Mouse (Mus musculus) liver, embryonic 15.5 days (tissue): ENCODE data around the gene Mdga1. TPM values are rescaled to one million over a fixed set of nuclear protein-coding genes. Genes with fewer than 3 reads are reported as not detected.
A peak's percentile ranks its signal among the peaks of the same experiment; 100 is the strongest.

Experiments
- ATAC-seq: fragments of 200-750 bp; cut with Nextera tagmentation; 2 replicates; pipeline ENCODE4 v1.8.0; 2017; ENCODE audit warnings: moderate number of reproducible peaks, mild to moderate bottlenecking, moderate library complexity; ENCODE audit not compliant: insufficient read depth
- H3K27ac ChIP-seq: fragments of 300-500 bp; sonication (generic); replicated peaks from 2 replicates; pipeline ENCODE4 v1.5.1; 2015; ENCODE audit warnings: mild to moderate bottlenecking, inconsistent platforms
- H3K27me3 ChIP-seq: fragments of 300-500 bp; sonication (generic); 2 replicates; pipeline ENCODE4 v1.6.1; 2015; ENCODE audit warnings: mild to moderate bottlenecking, inconsistent platforms
- H3K36me3 ChIP-seq: fragments of 300-500 bp; sonication (generic); replicated peaks from 2 replicates; pipeline ENCODE4 v1.6.1; 2015; ENCODE audit warnings: moderate library complexity, mild to moderate bottlenecking, inconsistent platforms
- H3K4me1 ChIP-seq: fragments of 300-500 bp; sonication (generic); replicated peaks from 2 replicates; pipeline ENCODE4 v1.6.1; 2015; ENCODE audit warnings: inconsistent platforms
- H3K4me2 ChIP-seq: fragments of 300-500 bp; sonication (generic); 2 replicates; pipeline ENCODE4 v1.6.1; 2015; ENCODE audit warnings: moderate library complexity, mild to moderate bottlenecking, inconsistent platforms
- H3K4me3 ChIP-seq: fragments of 300-500 bp; sonication (generic); replicated peaks from 2 replicates; pipeline ENCODE4 v1.5.1; 2015; ENCODE audit warnings: mild to moderate bottlenecking, inconsistent platforms
- H3K9ac ChIP-seq: fragments of 300-500 bp; sonication (generic); 2 replicates; pipeline ENCODE4 v1.6.1; 2015; ENCODE audit warnings: moderate library complexity, mild to moderate bottlenecking, inconsistent platforms
- H3K9me3 ChIP-seq: fragments of 300-500 bp; sonication (generic); replicated peaks from 2 replicates; pipeline ENCODE4 v1.6.1; 2016; ENCODE audit warnings: inconsistent platforms
- WGBS: fragments of 180-500 bp; shearing (Covaris S2); methylation state at CpG from one replicate; pipeline ENCODE4 v1.1.7; 2015; ENCODE audit warnings: mixed read lengths; ENCODE audit not compliant: insufficient replicate concordance; 5-methylcytosine and 5-hydroxymethylcytosine counted together
- polyA plus RNA-seq: library from polyadenylated mRNA; unstranded; fragments of >200 nt; fragmentation: Nextera tagmentation; extraction: Ambion mirVana; gene quantifications from 2 replicates; pipeline ENCODE4 v1.2.1, GENCODE M21; 2015

Gene Mdga1
- polyA plus RNA-seq, 1 experiment from 2014 or later: 1.1 TPM

DNA sequence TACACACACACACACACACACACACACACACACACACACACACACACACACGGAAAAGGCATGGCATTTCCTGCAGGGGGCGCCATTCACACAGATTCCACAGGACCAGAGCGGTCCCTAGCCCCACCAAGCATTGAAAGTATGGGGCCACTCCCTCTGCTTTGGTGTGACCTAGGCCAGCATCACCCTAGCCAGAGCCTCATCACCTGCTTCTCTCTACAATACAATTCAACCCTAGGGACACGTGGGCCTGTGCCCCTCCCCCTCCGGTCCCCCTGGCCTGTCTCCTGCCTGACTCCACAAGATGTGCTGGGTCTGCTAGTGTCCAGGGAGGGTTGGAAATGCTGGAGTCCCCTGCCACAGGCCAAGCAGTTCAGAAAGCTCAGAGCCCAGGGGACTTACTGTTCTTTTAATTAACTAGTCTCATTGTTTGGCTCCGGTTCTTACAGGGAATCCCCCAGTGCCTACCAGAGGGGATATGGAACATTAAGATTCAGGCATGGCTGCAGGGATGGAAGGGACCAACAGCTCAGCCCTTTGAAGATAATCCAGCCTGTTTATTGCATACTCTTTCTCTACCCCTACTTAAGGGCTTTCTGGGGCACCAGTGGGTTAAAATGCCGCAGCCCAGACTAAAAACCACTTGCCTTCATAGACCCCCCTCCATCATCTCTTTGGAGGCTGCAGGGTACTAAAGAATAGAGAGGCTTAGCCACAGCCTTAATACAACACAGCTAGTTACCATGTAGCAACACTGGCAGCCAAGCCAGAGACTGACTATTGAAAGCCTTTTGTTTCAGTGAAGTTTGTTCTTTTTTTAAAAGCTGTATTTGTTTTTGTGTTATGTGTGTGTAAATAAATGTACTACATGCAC is 73.5 kb downstream of the Mdga1 start:
- Histone ChIP-seq H3K27me3 (peaks cover 15% of the 10 kb centered on the region), H3K27ac (no peak overlapping the region), H3K9ac (no peak overlapping the region), H3K36me3 (no peaks in the 10 kb centered on the region), H3K4me1 (no peaks in the 10 kb centered on the region), H3K4me3 (no peak overlapping the region), H3K9me3 (no peaks in the 10 kb centered on the region), H3K4me2 (no peak overlapping the region)
- ATAC-seq: no peak
- 31% methylated on average over 7 of the region's 7 CpGs for WGBS

DNA sequence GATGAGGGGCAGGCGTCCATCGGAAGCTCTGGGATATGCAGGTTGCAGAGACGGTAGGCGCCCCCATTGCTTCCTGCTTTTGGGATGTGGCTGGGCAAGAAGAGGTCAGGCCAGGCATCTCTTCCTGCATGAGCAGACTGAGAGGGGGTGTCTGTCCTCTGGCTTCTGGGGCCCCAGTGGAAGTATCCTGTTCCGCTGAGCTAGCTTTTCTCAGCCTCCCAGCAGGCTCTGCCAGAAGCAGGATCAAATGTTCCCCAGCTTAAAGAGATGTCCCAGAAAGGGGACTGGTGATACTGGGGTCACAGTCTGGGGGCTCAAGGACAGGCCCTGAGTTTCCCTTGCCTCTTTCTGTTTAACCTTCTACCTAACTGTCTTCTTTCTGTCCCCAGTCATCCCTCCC is 74.3 kb downstream of the Mdga1 start:
- Histone ChIP-seq H3K4me2 (no peak overlapping the region), H3K9me3 (no peaks in the 10 kb centered on the region), H3K4me3 (no peak overlapping the region), H3K4me1 (0 out of 2 replicates have a peak, but pooled peaks cover under 1% of the 10 kb centered on the region), H3K27me3 (peaks cover 23% of the 10 kb centered on the region), H3K36me3 (no peaks in the 10 kb centered on the region), H3K27ac (no peak overlapping the region), H3K9ac (no peak overlapping the region)
- WGBS: 66% methylated on average over 5 of the region's 5 CpGs
- no peak for ATAC-seq

DNA sequence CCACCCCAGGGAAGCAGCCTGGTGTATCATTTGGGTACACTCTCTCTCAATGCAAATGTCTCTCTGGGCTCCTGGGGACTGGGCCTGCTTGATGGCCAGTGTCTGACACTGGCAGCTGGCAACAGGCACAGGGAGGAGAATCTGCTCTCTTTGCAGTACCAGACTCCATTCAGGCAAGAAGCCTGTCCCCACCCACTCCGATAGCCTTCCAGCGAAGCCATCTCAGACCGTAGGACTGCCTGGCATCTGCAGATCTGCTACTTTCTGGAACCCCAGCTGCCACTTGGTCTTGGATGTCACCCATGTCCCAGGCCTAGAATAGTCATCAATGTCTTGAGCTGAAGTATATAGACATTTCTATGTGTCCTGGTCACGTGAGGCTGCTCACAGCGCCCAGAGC is 74.9 kb downstream of the Mdga1 start:
- WGBS: 80% methylated on average over 5 of the region's 5 CpGs
- H3K9me3 ChIP-seq: no peaks in the 10 kb centered on the region
- H3K27ac ChIP-seq: no peak overlapping the region
- H3K27me3 ChIP-seq: peaks cover 29% of the 10 kb centered on the region
- no peaks in the 10 kb centered on the region for H3K36me3 ChIP-seq
- no peak overlapping the region for H3K4me2 ChIP-seq
- no peak overlapping the region for H3K9ac ChIP-seq
- no peak for ATAC-seq
- peaks cover 7% of the 10 kb centered on the region for H3K4me1 ChIP-seq
- H3K4me3 ChIP-seq: no peak overlapping the region

DNA sequence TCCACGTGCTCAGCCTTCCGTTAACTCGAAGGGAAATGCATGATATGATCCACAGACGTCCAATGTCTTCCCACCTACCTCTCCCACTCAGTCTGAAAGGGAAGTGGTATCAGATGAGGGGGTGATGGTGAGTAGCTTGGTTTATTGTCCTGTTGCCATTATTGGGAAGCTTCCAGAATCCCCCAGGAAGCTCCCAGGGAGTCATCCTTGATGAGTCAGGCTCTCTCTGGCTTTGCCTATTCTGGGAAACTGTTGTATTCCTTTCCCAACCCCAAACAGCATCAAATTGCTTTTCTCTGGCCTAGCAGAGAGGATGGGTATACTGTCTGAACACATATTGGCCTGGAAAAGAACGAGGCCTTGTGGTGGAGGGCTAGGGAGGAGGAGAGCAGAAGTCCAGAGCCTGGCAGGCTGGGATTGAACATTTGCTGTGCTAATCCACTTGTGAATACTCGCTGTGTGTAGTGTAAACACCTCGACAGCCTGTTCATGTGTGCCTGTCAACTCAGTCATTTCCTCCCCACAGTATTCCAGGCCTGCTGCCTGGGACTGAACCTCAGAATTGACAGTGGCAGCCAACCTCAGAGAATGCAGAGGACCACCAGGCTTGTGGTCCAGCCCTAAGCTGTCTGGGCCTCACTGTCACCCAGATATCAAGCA is 79.3 kb downstream of the Mdga1 start:
- no peak overlapping the region for H3K27ac ChIP-seq
- 62% methylated on average over 7 of the region's 7 CpGs for WGBS

DNA sequence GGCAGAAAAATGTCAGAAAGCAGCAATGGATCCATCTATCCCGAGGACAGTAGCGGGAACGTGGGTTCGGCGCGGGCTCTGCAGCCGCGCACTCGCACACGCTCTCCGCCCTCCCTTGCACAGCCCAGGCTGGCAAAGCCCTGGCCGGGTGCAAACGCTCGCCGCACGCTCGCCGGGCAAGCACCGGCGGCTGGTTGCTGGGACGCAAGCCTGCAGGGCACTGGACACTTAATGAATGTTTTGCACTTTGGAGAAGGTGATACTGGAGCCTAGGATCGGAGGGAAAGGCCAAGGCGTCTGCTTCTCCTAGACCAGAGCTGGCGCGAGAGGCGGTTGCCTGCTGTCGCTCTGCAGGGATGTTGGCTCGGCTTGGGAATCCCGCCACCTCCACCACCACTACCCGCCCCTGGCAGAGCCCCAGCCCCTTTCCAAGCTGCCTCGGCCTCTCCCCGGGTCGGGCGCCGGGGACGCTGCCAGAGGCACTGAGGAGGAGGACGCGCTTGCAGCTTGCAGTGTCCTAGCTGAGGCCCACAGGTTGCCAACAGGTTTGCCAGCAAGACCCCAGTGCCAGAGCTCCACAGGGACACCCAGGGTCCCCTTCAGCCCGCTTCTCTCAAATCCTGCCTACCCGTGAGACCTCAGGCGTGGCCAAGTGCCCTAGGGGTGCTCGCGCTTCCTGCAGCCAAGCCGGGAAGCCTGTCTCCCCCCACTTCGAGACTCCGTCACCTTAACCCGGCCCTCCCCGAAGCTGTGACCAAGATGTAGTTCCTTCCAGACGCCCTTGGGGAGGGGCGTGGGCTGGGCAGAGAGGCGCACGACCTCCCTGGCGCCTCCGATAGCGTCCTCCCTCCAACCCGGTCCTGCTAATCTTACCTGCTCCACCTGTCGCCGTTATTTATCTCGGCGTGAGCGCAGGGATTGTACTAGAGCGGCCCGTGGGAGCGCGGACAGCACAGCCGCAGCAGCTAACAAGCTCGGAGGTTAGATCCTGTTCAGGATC is 80.6 kb downstream of the Mdga1 start:
- ATAC-seq: peak; percentile 68
- Histone ChIP-seq H3K4me1 (peaks cover 52% of the 10 kb centered on the region), H3K4me2 (peak overlapping the region; percentile 90), H3K27me3 (peaks cover 79% of the 10 kb centered on the region), H3K36me3 (no peaks in the 10 kb centered on the region), H3K27ac (0 out of 2 replicates have a peak overlapping the region, but pooled peaks have one; percentile 2), H3K9ac (peak overlapping the region; percentile 59), H3K9me3 (no peaks in the 10 kb centered on the region), H3K4me3 (peak overlapping the region; percentile 65)
- WGBS: under 1% methylated on average over 67 of the region's 67 CpGs

More for the DNA sequence above, 79.3 kb downstream of the Mdga1 start:
- Histone ChIP-seq H3K36me3 (no peaks in the 10 kb centered on the region), H3K9me3 (no peaks in the 10 kb centered on the region), H3K4me1 (peaks cover 50% of the 10 kb centered on the region), H3K27me3 (peaks cover 66% of the 10 kb centered on the region), H3K4me2 (no peak overlapping the region), H3K4me3 (no peak overlapping the region), H3K9ac (no peak overlapping the region)
- no peak for ATAC-seq

DNA sequence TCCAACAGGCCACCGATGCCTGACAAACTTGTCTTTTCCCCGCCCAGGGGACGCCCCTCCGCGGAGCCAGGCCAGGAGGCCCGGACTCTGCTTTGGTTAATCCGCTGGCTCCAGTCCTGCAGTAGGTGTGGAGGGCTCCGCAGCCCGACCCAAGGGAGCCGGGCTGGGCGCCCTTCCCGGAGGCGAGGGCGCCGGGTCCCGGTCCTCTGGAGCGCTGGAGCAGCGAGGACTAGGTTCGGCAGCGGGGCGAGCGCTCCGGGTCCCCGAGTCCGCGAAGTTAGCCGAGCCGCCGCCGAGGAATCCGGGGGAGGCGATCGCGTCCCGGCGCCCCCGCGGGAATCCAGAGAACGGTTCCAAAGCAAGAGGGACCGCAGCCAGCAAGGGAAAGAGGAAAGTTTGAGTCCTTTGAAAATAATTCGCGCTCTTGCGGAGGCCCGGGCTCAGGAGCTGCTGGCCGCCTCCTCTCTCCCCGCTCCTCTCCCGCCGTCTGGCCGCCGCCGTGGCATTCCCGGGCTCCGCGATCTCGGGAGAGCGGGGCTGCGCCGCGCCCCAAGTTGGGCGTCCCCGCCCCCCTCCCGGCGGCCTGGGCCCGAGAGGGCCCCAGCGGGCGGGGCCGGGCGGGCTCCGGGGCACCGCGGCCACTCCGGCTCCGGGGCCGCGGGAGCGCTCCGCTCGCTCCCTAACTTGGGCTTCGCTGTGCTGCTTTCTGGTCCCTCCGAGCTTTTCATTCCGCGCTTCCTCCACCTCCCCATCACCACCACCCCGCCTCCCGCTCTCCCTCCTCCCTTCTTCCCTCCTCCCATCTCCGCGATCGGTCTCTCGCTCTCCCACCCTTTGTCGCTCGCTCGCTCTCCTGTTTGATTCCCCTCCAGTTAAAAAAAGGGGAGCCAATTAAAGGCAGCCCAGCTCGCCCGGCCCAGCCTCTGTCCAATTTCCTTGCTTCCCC is 81.7 kb downstream of the Mdga1 start:
- Histone ChIP-seq H3K27ac (peak overlapping the region; percentile 3; the same call in 1 of the 2 replicates), H3K27me3 (peaks cover 90% of the 10 kb centered on the region), H3K9ac (peak overlapping the region; percentile 59), H3K36me3 (no peaks in the 10 kb centered on the region), H3K4me2 (peak overlapping the region; percentile 90), H3K4me1 (peaks cover 52% of the 10 kb centered on the region), H3K4me3 (peak overlapping the region; percentile 65), H3K9me3 (no peaks in the 10 kb centered on the region)
- under 1% methylated on average over 93 of the region's 93 CpGs for WGBS
- peak; percentile 40 for ATAC-seq

DNA sequence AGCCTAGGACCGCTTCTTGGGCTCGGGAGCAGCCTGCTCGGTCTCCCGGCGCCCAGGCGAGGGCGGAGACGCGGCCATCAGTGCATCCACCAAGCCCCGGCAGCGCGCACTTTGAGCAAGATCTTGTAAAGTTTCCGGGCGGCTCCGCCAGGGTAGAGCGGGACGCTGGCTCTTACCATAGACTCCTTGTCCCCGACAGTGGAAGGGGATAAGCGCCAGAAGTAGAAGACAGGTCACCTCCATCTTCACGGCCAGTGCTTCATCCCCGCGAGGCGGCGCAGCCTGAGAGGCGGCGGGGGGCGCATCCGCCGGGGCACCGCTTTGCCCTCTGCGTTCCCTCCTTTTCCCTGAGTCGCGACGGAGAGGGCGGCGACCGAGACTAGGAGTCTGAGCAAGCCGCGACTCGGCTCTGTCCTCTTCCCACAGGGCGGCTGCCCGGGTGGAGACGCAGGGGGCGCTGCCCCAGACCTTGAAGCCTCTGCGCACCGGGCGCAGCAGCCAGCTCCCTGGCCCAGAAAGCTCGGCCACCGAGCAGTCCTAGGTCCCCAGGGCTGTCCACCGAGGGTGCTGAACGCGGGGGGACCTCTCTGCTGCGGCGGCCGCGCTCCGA is 82.5 kb downstream of the Mdga1 start:
- H3K9ac ChIP-seq: peak overlapping the region; percentile 59
- peak overlapping the region; percentile 33; the same call in 1 of the 2 replicates for H3K27ac ChIP-seq
- peak; percentile 47 for ATAC-seq
- peaks cover 92% of the 10 kb centered on the region for H3K27me3 ChIP-seq
- under 1% methylated on average over 57 of the region's 57 CpGs for WGBS
- H3K4me3 ChIP-seq: peak overlapping the region; percentile 65
- peak overlapping the region; percentile 90 for H3K4me2 ChIP-seq
- H3K9me3 ChIP-seq: no peaks in the 10 kb centered on the region
- peaks cover 52% of the 10 kb centered on the region for H3K4me1 ChIP-seq
- H3K36me3 ChIP-seq: no peaks in the 10 kb centered on the region

DNA sequence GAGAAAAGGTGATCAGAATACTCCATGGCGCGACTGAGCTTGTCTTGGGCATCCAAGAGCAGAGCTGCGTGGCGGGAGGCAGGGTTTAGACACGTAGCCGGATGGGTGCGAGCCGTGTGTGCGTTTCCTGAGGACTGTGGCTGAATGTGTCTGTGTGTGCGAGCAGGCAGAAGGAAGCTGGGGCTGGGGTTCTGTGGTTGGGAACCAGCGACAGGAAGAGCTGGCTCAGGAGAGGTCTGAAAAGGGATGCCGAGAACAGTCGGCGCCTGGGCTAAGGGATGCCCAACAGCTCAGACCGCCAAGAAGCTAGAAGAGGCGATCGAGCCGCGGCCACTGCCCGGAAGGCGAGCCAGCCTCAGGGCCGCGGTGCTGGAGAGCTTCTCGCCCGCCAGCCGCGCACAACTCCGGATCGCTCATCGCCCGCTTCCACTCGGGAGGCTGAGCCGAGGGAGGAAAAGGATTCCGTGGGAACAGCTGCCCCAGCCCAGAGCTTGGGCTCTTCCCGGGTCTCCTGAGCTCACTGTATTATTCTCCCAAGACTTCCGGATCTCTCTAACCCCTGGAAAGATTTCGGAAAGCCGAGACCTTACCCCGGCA is 83.1 kb downstream of the Mdga1 start:
- peak overlapping the region; percentile 33; the same call in 1 of the 2 replicates for H3K27ac ChIP-seq
- ATAC-seq: no peak
- peaks cover 52% of the 10 kb centered on the region for H3K4me1 ChIP-seq
- H3K9me3 ChIP-seq: no peaks in the 10 kb centered on the region
- H3K9ac ChIP-seq: peak overlapping the region; percentile 59
- H3K27me3 ChIP-seq: peaks cover 88% of the 10 kb centered on the region
- WGBS: under 1% methylated on average over 39 of the region's 39 CpGs
- no peaks in the 10 kb centered on the region for H3K36me3 ChIP-seq
- H3K4me2 ChIP-seq: peak overlapping the region; percentile 90
- H3K4me3 ChIP-seq: peak overlapping the region; percentile 65

DNA sequence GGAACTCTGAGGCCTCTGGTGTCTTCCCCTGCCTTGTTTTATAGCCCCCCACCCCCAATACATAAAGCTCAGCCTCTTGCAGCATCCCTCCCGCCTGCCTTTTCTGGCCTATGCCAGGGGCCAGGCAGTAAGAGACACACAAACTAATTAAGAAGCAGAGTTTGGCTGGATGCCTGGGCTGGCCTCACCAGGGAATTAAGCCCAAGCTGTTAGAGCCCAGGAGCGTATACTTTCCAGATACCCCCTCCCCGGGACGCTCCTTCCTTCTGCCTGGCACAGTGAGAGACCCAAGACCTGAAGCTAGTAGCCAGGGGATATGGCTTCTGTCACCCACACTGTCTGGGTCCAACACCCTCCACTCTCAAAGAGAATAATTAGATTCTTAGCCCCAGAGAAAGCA is 83.8 kb downstream of the Mdga1 start:
- peaks cover 52% of the 10 kb centered on the region for H3K4me1 ChIP-seq
- no peaks in the 10 kb centered on the region for H3K36me3 ChIP-seq
- H3K27ac ChIP-seq: no peak overlapping the region
- H3K27me3 ChIP-seq: peaks cover 86% of the 10 kb centered on the region
- peak overlapping the region; percentile 59; the same call in 1 of the 2 replicates for H3K9ac ChIP-seq
- H3K9me3 ChIP-seq: no peaks in the 10 kb centered on the region
- peak overlapping the region; percentile 90 for H3K4me2 ChIP-seq
- 18% methylated on average over 4 of the region's 4 CpGs for WGBS
- peak overlapping the region; percentile 65 for H3K4me3 ChIP-seq
- ATAC-seq: no peak
